Mouse (Mus musculus): ENCODE data around the gene Jade2. TPM values are rescaled to one million over a fixed set of nuclear protein-coding genes. Genes with fewer than 3 reads are reported as not detected.

The Jade2 gene
- polyA plus RNA-seq, 1 experiment: 2.9 TPM

- H3K27ac ChIP-seq (ENCODE audit: control insufficient read depth, insufficient read depth, low read depth, low read length): no peak overlapping the region
- H3K4me1 ChIP-seq (ENCODE audit: control insufficient read depth, insufficient read depth, low read length): no peaks in the 10 kb centered on the region
- no peaks in the 10 kb centered on the region for H3K27me3 ChIP-seq (ENCODE audit: control insufficient read depth, insufficient read depth, low read length)
- TF ChIP-seq CTCF (IDR thresholded peaks at IDR 0.05; ENCODE audit: control insufficient read depth, insufficient read depth, insufficient replicate concordance, low read depth, low read length) (no peak), POLR2A (IDR thresholded peaks at IDR 0.05; ENCODE audit: control insufficient read depth, low read depth, low read length) (no peak)
- no peak overlapping the region for H3K4me3 ChIP-seq (ENCODE audit: control insufficient read depth, low read depth, low read length)
- H3K36me3 ChIP-seq (ENCODE audit: control insufficient read depth, insufficient read depth, low read length): no peaks in the 10 kb centered on the region
Observed at GRCm38 (mm10) chr11:51767579-51768220, 89.8 kb downstream of the Jade2 start.

- H3K27ac ChIP-seq (ENCODE audit: control insufficient read depth, insufficient read depth, low read depth, low read length): no peak overlapping the region
- TF ChIP-seq CTCF (IDR thresholded peaks at IDR 0.05; ENCODE audit: control insufficient read depth, insufficient read depth, insufficient replicate concordance, low read depth, low read length) (no peak), POLR2A (IDR thresholded peaks at IDR 0.05; ENCODE audit: control insufficient read depth, low read depth, low read length) (no peak)
- H3K36me3 ChIP-seq (ENCODE audit: control insufficient read depth, insufficient read depth, low read length): no peaks in the 10 kb centered on the region
- H3K4me1 ChIP-seq (ENCODE audit: control insufficient read depth, insufficient read depth, low read length): no peaks in the 10 kb centered on the region
- H3K4me3 ChIP-seq (ENCODE audit: control insufficient read depth, low read depth, low read length): no peak overlapping the region
- no peaks in the 10 kb centered on the region for H3K27me3 ChIP-seq (ENCODE audit: control insufficient read depth, insufficient read depth, low read length)
Observed at GRCm38 (mm10) chr11:51764816-51765215, 92.6 kb downstream of the Jade2 start.

- H3K36me3 ChIP-seq (ENCODE audit: control insufficient read depth, insufficient read depth, low read length): no peaks in the 10 kb centered on the region
- H3K4me1 ChIP-seq (ENCODE audit: control insufficient read depth, insufficient read depth, low read length): no peaks in the 10 kb centered on the region
- H3K4me3 ChIP-seq (ENCODE audit: control insufficient read depth, low read depth, low read length): peak overlapping the region; percentile 96
- peak overlapping the region; percentile 57 for H3K27ac ChIP-seq (ENCODE audit: control insufficient read depth, insufficient read depth, low read depth, low read length)
- TF ChIP-seq CTCF (IDR thresholded peaks at IDR 0.05; ENCODE audit: control insufficient read depth, insufficient read depth, insufficient replicate concordance, low read depth, low read length): no peak
- TF ChIP-seq POLR2A (IDR thresholded peaks at IDR 0.05; ENCODE audit: control insufficient read depth, low read depth, low read length): no peak
- no peaks in the 10 kb centered on the region for H3K27me3 ChIP-seq (ENCODE audit: control insufficient read depth, insufficient read depth, low read length)
Observed at GRCm38 (mm10) chr11:51763955-51764354, 93.5 kb downstream of the Jade2 start.

Other genes starting within 250 kb of the Jade2 start
- gene Nhp2, start 237.9 kb downstream of the Jade2 start, polyA plus RNA-seq (2012; rRNA removed): 32.0 and 33.5 TPM in 2 replicates
- gene Rmnd5b, start 221.8 kb downstream of the Jade2 start, polyA plus RNA-seq (2012; rRNA removed): 66.5 and 73.1 TPM in 2 replicates
- gene N4bp3, start 206.8 kb downstream of the Jade2 start, polyA plus RNA-seq (2012; rRNA removed): 16.3 and 19.0 TPM in 2 replicates
- gene D930048N14Rik, start 206.7 kb downstream of the Jade2 start, polyA plus RNA-seq (2012; rRNA removed): 5.1 and 5.3 TPM in 2 replicates
- gene 0610009B22Rik, start 168.8 kb downstream of the Jade2 start, polyA plus RNA-seq (2012; rRNA removed): 42.2 and 43.3 TPM in 2 replicates
- 19.7 and 22.1 TPM in 2 replicates for gene Sec24a, start 94.0 kb downstream of the Jade2 start, polyA plus RNA-seq (2012; rRNA removed)
- 11.8 and 14.9 TPM in 2 replicates for gene Sar1b, start 94.0 kb downstream of the Jade2 start, polyA plus RNA-seq (2012; rRNA removed)
- 7.0 and 8.0 TPM in 2 replicates for gene Cdkn2aipnl, start 110.0 kb upstream of the Jade2 start, polyA plus RNA-seq (2012; rRNA removed)
- 148 and 179 TPM in 2 replicates for gene Ube2b, start 143.1 kb upstream of the Jade2 start, polyA plus RNA-seq (2012; rRNA removed)
- 250 and 259 TPM in 2 replicates for gene Cdkl3, start 146.6 kb upstream of the Jade2 start, polyA plus RNA-seq (2012; rRNA removed)
- 8.2 and 9.3 TPM in 2 replicates for gene Ppp2ca, start 241.0 kb upstream of the Jade2 start, polyA plus RNA-seq (2012; rRNA removed)

All from testis, adult 2 months (tissue).